Mouse (Mus musculus): ENCODE measurements around the gene Usp46. TPM values are rescaled to one million over a fixed set of nuclear protein-coding genes. Genes with fewer than 3 reads are reported as not detected.

Gene Usp46
- polyA plus RNA-seq, 1 experiment from 2014 or later = 26.9 TPM

DNA sequence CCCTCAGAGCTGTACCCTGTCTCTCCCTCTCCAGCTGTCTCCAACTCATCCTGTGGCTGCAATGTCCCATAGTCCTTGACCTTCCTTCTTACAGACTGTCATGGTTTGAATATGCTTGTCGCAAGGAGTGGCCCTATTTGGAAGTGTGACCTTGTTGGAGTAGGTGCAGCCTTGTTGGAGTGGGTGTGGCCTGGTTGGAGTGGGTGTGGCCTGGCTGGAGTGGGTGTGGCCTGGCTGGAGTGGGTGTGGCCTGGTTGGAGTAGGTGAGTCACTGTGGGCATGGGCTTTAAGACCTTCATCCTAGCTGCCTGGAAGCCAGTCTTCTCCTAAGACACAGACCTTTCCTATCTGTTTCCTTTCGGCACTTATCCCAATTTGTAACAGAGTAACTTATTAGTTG is 17.3 kb downstream of the Usp46 start:
- WGBS = 94% methylated on average over 2 of the region's 2 CpGs
- no peaks in the 10 kb centered on the region for H3K36me3 ChIP-seq
- H3K4me2 ChIP-seq = no peak overlapping the region
- H3K4me3 ChIP-seq = no peak overlapping the region
- peaks cover 41% of the 10 kb centered on the region for H3K4me1 ChIP-seq (replicated peaks)
- no peaks in the 10 kb centered on the region for H3K9me3 ChIP-seq (replicated peaks)
- H3K27ac ChIP-seq = peak overlapping the region; percentile 70
- ATAC-seq (replicated peaks; ENCODE audit: insufficient number of reproducible peaks, insufficient read depth, low FRiP score, low read depth) = no peak
- no peak overlapping the region for H3K9ac ChIP-seq
- H3K27me3 ChIP-seq = no peaks in the 10 kb centered on the region

DNA sequence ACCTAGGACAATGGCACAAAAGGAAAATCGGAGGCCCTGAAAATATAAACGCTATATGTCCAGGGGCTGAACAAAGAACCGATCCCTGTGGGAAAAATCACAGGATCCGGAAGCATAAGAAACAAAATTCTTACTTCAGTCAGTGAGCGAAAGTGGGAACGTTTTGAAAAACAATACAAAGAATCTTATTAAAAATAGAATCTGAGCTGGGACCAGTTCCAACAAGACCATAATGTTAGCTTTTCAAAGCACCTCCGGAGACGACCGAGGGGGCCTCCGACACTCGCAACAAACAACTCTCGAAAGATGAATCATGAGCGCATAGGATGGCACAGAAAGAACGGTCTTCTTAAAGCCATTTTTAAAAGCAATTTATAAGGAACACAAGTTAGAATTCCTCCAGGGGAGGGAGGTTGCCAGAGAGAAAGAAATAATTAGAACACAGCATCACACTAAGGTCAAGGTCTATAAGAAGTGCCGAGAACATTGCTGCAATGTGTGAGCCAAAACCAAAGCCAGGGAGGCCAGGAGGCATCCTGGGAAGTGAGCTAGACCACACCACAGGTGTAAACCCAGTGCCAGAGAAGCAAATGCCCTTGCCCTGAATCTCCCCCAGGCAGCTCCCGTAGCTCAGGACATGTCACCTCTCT is 19.3 kb downstream of the Usp46 start:
- H3K4me1 ChIP-seq (replicated peaks) = peaks cover 55% of the 10 kb centered on the region
- no peaks in the 10 kb centered on the region for H3K36me3 ChIP-seq
- ATAC-seq (replicated peaks; ENCODE audit: insufficient number of reproducible peaks, insufficient read depth, low FRiP score, low read depth) = no peak
- peak overlapping the region; percentile 41 for H3K4me2 ChIP-seq
- H3K9ac ChIP-seq = no peak overlapping the region
- H3K9me3 ChIP-seq (replicated peaks) = no peaks in the 10 kb centered on the region
- no peak overlapping the region for H3K4me3 ChIP-seq
- peak overlapping the region; percentile 71 for H3K27ac ChIP-seq
- 51% methylated on average over 16 of the region's 16 CpGs for WGBS
- no peaks in the 10 kb centered on the region for H3K27me3 ChIP-seq

DNA sequence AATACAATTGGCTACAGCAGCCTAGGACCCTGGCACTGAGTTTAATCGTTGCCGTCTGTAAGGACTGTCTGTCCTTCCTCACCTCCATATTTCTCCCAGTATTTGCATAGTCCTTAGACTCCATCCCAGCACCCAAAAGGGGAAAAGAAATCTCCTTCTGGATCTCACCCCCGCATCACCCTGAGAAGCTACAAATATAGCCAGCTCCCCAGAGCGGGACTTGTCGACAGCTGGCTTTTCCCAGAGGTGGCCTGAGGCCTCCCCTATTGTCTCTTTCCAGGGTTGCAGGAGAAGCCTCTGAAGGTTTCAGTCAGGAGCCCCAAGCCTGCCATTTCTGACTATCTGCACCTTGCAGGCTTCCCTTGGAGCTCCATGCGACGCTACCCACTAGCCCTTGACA is 23.6 kb downstream of the Usp46 start:
- no peak for ATAC-seq (replicated peaks; ENCODE audit: insufficient number of reproducible peaks, insufficient read depth, low FRiP score, low read depth)
- Histone ChIP-seq H3K9ac (no peak overlapping the region), H3K4me1 (replicated peaks) (peaks cover 36% of the 10 kb centered on the region), H3K27me3 (no peaks in the 10 kb centered on the region), H3K4me2 (no peak overlapping the region), H3K9me3 (replicated peaks) (no peaks in the 10 kb centered on the region), H3K4me3 (no peak overlapping the region), H3K36me3 (no peaks in the 10 kb centered on the region), H3K27ac (no peak overlapping the region)
- WGBS = 56% methylated on average over 7 of the region's 7 CpGs

DNA sequence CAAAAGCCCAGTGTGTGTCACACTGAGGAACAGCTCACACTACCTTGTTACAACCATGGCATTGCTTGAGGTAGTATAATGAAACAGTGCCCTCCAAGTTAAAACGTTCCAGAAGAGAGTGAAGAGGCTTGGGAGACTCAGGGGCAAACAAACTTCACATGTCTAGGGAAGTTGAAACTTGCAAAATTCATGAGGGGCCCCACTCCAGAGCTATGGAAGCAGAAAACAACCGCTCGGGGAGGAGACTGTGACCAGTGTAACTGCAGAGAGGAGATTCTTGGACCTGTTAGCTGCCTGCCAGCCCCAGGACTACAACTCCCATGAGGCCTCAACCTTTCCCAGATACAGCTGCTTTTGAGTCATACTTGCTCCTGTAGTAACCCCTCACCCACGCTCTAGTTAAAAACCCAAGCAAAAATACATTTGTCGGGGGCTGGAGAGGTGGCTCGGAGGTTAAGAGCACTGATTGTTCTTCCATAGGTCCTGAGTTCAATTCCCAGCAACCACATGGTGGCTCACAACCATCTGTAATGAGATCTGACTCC is 25.4 kb downstream of the Usp46 start:
- 63% methylated on average over 6 of the region's 6 CpGs for whole genome bisulfite sequencing
- H3K27me3 ChIP-seq = no peaks in the 10 kb centered on the region
- no peak overlapping the region for H3K27ac ChIP-seq
- H3K4me3 ChIP-seq = no peak overlapping the region
- no peaks in the 10 kb centered on the region for H3K9me3 ChIP-seq (replicated peaks)
- H3K4me2 ChIP-seq = no peak overlapping the region
- ATAC-seq (replicated peaks; ENCODE audit: insufficient number of reproducible peaks, insufficient read depth, low FRiP score, low read depth) = no peak
- no peak overlapping the region for H3K9ac ChIP-seq
- no peaks in the 10 kb centered on the region for H3K36me3 ChIP-seq
- peaks cover 30% of the 10 kb centered on the region for H3K4me1 ChIP-seq (replicated peaks)

DNA sequence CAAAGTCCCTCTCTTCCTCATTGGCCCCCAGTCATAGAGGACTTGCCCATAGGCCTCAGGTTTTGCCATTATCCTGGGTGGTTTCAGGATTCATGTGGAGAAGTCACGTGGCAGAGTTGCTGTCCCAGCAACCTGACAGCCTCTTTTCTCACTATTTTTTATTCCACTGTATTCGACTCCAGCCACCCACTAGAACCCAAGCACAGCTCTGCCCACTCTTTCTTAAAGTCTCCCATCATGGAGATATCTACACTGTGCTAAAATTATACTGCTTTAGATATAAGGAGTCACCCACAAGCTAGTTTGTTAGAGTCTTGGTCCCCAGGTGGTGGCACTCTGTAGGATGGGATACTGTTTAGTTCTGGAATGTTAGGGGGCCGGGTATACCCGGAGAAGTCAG is 27.7 kb downstream of the Usp46 start:
- H3K9me3 ChIP-seq (replicated peaks) = no peaks in the 10 kb centered on the region
- ATAC-seq (replicated peaks; ENCODE audit: insufficient number of reproducible peaks, insufficient read depth, low FRiP score, low read depth) = no peak
- no peak overlapping the region for H3K4me3 ChIP-seq
- WGBS = 88% methylated on average over 4 of the region's 4 CpGs
- peaks cover 32% of the 10 kb centered on the region for H3K4me1 ChIP-seq (replicated peaks)
- H3K27me3 ChIP-seq = no peaks in the 10 kb centered on the region
- no peaks in the 10 kb centered on the region for H3K36me3 ChIP-seq
- H3K27ac ChIP-seq = no peak overlapping the region
- H3K4me2 ChIP-seq = no peak overlapping the region
- no peak overlapping the region for H3K9ac ChIP-seq

DNA sequence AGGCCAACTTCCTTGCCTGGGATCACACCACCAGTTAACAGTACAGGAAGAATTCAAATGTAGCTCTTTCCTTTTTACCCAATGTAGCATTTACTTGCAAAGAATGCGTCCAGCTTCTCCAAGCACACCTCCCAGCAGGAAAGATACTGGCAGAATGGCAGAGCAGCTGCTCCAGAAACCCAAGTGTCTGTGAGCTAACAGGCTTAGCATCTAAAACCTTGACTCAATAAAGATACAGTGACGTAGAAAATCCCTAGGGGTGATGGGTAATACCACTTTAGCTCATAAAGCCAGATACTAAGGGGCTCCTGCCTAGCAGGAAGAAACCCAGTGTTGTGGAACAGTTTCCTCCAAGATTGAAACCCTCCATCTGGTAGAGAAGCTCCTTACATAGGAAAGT is 32.8 kb downstream of the Usp46 start:
- ATAC-seq (replicated peaks; ENCODE audit: insufficient number of reproducible peaks, insufficient read depth, low FRiP score, low read depth) = no peak

DNA sequence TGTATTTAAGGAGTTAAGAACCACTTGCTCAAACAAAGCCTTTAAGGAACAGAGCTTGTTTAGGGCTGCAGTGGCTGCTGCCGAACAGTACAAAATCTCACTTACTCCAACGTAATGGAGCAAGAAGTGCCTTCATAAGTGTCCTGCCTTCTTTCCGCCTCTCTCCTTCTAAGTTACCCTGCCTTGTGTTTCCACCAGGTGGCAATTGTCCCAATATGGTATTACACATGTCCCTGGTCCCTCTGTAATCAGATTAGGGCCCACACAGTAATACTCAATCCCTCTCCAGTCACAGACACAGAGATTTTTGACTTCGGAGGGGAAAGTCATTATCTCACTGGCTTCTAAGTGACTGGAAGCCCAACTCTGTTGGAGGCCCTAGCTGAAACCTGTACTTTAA is 34.1 kb downstream of the Usp46 start:
- no peak for ATAC-seq (replicated peaks; ENCODE audit: insufficient number of reproducible peaks, insufficient read depth, low FRiP score, low read depth)
- no peaks in the 10 kb centered on the region for H3K27me3 ChIP-seq
- WGBS = 77% methylated on average over 4 of the region's 4 CpGs
- peaks cover 11% of the 10 kb centered on the region for H3K36me3 ChIP-seq
- H3K9ac ChIP-seq = no peak overlapping the region
- H3K4me2 ChIP-seq = no peak overlapping the region
- peak overlapping the region; percentile 50 for H3K27ac ChIP-seq
- H3K9me3 ChIP-seq (replicated peaks) = no peaks in the 10 kb centered on the region
- no peak overlapping the region for H3K4me3 ChIP-seq
- peaks cover 25% of the 10 kb centered on the region for H3K4me1 ChIP-seq (replicated peaks)

More for the DNA sequence above, 32.8 kb downstream of the Usp46 start:
- no peaks in the 10 kb centered on the region for H3K9me3 ChIP-seq (replicated peaks)
- H3K27ac ChIP-seq = no peak overlapping the region
- no peak overlapping the region for H3K4me3 ChIP-seq
- no peak overlapping the region for H3K4me2 ChIP-seq
- H3K36me3 ChIP-seq = peaks cover 11% of the 10 kb centered on the region
- peaks cover 25% of the 10 kb centered on the region for H3K4me1 ChIP-seq (replicated peaks)
- no peak overlapping the region for H3K9ac ChIP-seq
- no peaks in the 10 kb centered on the region for H3K27me3 ChIP-seq
- 77% methylated on average over 2 of the region's 2 CpGs for WGBS

DNA sequence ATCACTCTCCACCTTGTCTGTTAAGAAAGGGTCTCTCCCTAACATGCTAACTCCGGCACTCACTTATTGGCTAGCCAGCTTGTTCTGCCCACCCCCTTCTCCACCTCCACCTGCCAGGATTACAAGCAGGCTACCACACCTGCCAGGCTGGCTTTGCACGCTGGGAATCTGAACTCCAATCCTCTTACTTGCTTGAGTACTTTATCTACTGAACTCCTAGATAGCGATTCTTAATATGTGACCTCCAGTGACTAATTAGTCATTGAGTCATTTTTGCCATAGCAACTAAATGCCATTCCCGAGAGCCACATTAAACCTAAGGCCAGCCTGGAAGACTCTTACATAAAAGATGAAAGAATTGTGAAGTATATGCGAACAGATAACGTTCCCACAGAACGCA is 38.4 kb downstream of the Usp46 start:
- ATAC-seq (replicated peaks; ENCODE audit: insufficient number of reproducible peaks, insufficient read depth, low FRiP score, low read depth) = no peak
- Histone ChIP-seq H3K4me2 (no peak overlapping the region), H3K4me3 (no peak overlapping the region), H3K4me1 (replicated peaks) (peaks cover 16% of the 10 kb centered on the region), H3K36me3 (peaks cover 19% of the 10 kb centered on the region), H3K27me3 (no peaks in the 10 kb centered on the region), H3K9ac (no peak overlapping the region; the same call in 1 of the 2 replicates), H3K27ac (no peak overlapping the region), H3K9me3 (replicated peaks) (no peaks in the 10 kb centered on the region)
- WGBS = 49% methylated on average over 7 of the region's 7 CpGs

DNA sequence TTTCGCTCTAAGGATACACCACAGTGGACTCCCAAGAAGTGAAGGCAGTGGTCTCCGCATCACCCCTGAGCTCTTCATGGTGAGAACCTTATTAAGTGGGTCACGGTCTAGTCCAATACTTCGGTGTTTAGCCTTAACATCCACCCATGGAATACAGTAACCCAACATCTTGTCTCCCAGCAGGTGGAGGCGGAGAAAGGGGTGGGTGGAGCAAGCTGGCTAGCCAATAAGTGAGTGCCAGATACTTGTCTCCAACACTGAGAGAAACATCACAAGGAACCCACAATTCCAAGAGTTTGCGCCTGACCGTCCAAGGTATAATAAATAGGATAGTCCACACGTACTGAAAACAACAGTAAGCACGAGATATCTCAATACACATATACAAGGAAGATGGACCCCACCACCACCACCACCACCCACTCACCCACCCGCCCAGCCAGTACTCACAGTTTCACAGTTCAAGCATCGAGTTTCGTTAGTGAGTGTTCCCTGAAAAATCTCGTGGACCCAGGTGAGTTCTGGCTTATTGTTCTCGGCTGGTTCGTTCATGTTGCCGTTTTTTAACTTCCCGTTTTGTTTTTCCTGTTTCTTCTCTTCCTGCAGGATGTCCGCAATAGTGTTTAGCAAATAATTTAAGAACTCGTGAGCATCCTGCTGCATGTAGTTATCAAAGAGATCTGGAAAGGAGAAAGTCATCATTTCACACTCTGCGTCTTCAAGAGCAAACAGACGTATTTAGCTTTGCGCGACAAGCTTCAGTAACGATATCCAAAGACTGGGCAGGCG is 39.3 kb downstream of the Usp46 start:
- H3K9ac ChIP-seq = no peak overlapping the region
- peaks cover 19% of the 10 kb centered on the region for H3K36me3 ChIP-seq
- H3K4me3 ChIP-seq = no peak overlapping the region
- WGBS = 90% methylated on average over 25 of the region's 25 CpGs
- no peak overlapping the region for H3K27ac ChIP-seq
- H3K27me3 ChIP-seq = no peaks in the 10 kb centered on the region
- H3K4me2 ChIP-seq = no peak overlapping the region
- H3K4me1 ChIP-seq (replicated peaks) = peaks cover 11% of the 10 kb centered on the region; the same call in 1 of the 2 replicates
- H3K9me3 ChIP-seq (replicated peaks) = no peaks in the 10 kb centered on the region
- no peak for ATAC-seq (replicated peaks; ENCODE audit: insufficient number of reproducible peaks, insufficient read depth, low FRiP score, low read depth)

DNA sequence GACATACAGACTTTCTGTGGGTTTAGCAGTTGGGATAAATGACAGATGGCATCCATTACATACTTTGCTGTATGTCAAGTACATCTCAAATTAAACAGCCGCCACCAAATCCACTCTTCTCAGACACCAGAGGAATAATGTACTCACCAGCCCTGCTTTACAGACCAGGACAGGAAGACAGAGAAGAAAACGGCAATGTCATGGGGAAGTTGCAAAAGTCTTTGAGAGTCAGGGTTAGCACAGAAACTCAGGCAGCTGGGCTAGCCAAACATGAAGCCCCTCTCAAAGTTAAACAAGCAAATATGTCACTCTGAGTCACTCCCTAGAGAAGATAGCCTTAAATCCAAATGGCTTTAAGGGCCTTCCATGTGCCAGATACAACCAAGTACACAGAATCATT is 40.0 kb downstream of the Usp46 start:
- 80% methylated on average over 2 of the region's 2 CpGs for WGBS

DNA sequence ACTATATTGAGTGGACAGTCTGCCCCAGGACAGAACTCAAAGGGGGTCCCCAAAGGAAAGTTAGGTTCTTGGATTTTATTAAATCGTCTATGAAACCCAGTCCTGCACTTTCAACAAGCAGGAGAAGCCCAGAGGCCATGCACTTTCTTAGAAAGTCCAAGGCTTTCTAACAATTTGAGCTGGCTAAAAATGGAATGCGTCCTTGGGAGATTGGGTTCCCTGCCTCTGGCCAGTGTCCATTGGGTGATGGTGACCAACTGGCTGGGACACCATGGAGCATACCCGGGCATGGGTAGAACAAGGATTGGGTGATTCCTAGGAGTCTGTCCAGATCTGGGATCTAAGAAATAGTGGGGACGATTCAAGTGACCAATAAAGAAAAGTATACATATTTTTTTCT is 47.7 kb downstream of the Usp46 start:
- Histone ChIP-seq H3K36me3 (peaks cover 28% of the 10 kb centered on the region), H3K9ac (no peak overlapping the region), H3K9me3 (replicated peaks) (no peaks in the 10 kb centered on the region), H3K27me3 (no peaks in the 10 kb centered on the region), H3K4me3 (no peak overlapping the region), H3K4me1 (replicated peaks) (no peaks in the 10 kb centered on the region), H3K4me2 (no peak overlapping the region), H3K27ac (no peak overlapping the region)
- ATAC-seq (replicated peaks; ENCODE audit: insufficient number of reproducible peaks, insufficient read depth, low FRiP score, low read depth) = no peak
- WGBS = 84% methylated on average over 4 of the region's 4 CpGs

More for the DNA sequence above, 40.0 kb downstream of the Usp46 start:
- H3K4me1 ChIP-seq (replicated peaks) = peaks cover 11% of the 10 kb centered on the region; the same call in 1 of the 2 replicates
- H3K9me3 ChIP-seq (replicated peaks) = no peaks in the 10 kb centered on the region
- no peak overlapping the region for H3K27ac ChIP-seq
- no peaks in the 10 kb centered on the region for H3K27me3 ChIP-seq
- ATAC-seq (replicated peaks; ENCODE audit: insufficient number of reproducible peaks, insufficient read depth, low FRiP score, low read depth) = no peak
- peaks cover 19% of the 10 kb centered on the region for H3K36me3 ChIP-seq
- H3K4me3 ChIP-seq = no peak overlapping the region
- no peak overlapping the region for H3K4me2 ChIP-seq
- H3K9ac ChIP-seq = no peak overlapping the region

All from heart, embryonic 15.5 days (tissue).